Mouse (Mus musculus) ES-E14 (cell line): Measurements from ENCODE around the gene Btnl1. TPM values are rescaled to one million over a fixed set of nuclear protein-coding genes. Genes with fewer than 3 reads are reported as not detected.

Experiments
- DNase-seq: peaks from one replicate; pipeline ENCODE4 v3.0.0-alpha.2; 2013; ENCODE audit warnings: low read depth, low spot score
- H3K27ac ChIP-seq: 2 replicates; pipeline ENCODE4 v1.5.1; 2012; ENCODE audit warnings: low read depth, mild to moderate bottlenecking, low read length, moderate library complexity, mixed read lengths; ENCODE audit not compliant: poor library complexity, insufficient read depth, severe bottlenecking
- H3K36me3 ChIP-seq: 2 replicates; pipeline ENCODE4 v1.6.1; 2012; ENCODE audit warnings: mild to moderate bottlenecking, low read length, moderate library complexity, mixed read lengths; ENCODE audit not compliant: control insufficient read depth, poor library complexity, insufficient read depth, severe bottlenecking
- H3K4me1 ChIP-seq, 2 experiments: fragments of 150-350 bp in 1 of 2; sonication (generic) in 1 of 2; 2 replicates each; pipeline ENCODE4 v1.6.1; 2012; ENCODE audit warnings: low read length in 2 of 2, mild to moderate bottlenecking in 1 of 2, mixed read lengths in 1 of 2; ENCODE audit not compliant: control insufficient read depth in 2 of 2, insufficient read depth in 2 of 2, poor library complexity in 1 of 2
- H3K4me3 ChIP-seq, 2 experiments: fragments of 150-350 bp in 1 of 2; sonication (generic) in 1 of 2; 2 replicates each; pipeline ENCODE4 v1.5.1; 2012; ENCODE audit warnings: low read length in 2 of 2, low read depth in 1 of 2, mild to moderate bottlenecking in 1 of 2, mixed read lengths in 1 of 2; ENCODE audit not compliant: insufficient read depth in 1 of 2, poor library complexity in 1 of 2, severe bottlenecking in 1 of 2
- H3K9ac ChIP-seq: 2 replicates; pipeline ENCODE4 v1.6.1; 2012; ENCODE audit warnings: low read depth, mild to moderate bottlenecking, low read length, mixed read lengths; ENCODE audit not compliant: poor library complexity, insufficient read depth, severe bottlenecking
- H3K9me3 ChIP-seq: fragments of 150-350 bp; sonication (generic); 2 replicates; pipeline ENCODE4 v1.6.1; 2012; ENCODE audit warnings: low read depth, mild to moderate bottlenecking, low read length; ENCODE audit not compliant: control insufficient read depth, insufficient read depth
- CHD2 ChIP-seq: IDR thresholded peaks from 2 replicates; pipeline ENCODE4 v1.6.1; 2014; ENCODE audit warnings: mild to moderate bottlenecking, low read depth, low read length, inconsistent platforms
- HCFC1 ChIP-seq: IDR thresholded peaks from 2 replicates; pipeline ENCODE4 v1.6.1; 2012; ENCODE audit warnings: low read length, inconsistent platforms, borderline replicate concordance; ENCODE audit not compliant: insufficient read depth
- MAFK ChIP-seq: IDR thresholded peaks from 2 replicates; pipeline ENCODE4 v1.6.1; 2014; ENCODE audit warnings: mild to moderate bottlenecking, low read depth, low read length, inconsistent platforms; ENCODE audit not compliant: insufficient read depth
- ZC3H11A ChIP-seq: IDR thresholded peaks from 2 replicates; pipeline ENCODE4 v1.6.1; 2012; ENCODE audit warnings: low read depth, mild to moderate bottlenecking, inconsistent platforms, low read length, borderline replicate concordance
- ZNF384 ChIP-seq: IDR thresholded peaks from 2 replicates; pipeline ENCODE4 v1.6.1; 2012; ENCODE audit warnings: low read depth, low read length, inconsistent platforms
- in situ Hi-C, 2 experiments: fragments of 600-800 bp; cut with MboI; formaldehyde crosslinking; loops; one replicate each; pipeline ENCODE4 v1.15.1; 2025; ENCODE audit warnings: low sequenced_read_pairs in 2 of 2, inconsistent platforms in 1 of 2; ENCODE audit not compliant: unreplicated experiment in 2 of 2
- total RNA-seq: library from RNA; depleted of rRNA; stranded (reverse); fragments of 300-350 nt; gene quantifications from 2 replicates; pipeline ENCODE4 v1.2.3, GENCODE M21; 2012

Btnl1 gene
- total RNA-seq, 1 experiment, result not detected

DNA sequence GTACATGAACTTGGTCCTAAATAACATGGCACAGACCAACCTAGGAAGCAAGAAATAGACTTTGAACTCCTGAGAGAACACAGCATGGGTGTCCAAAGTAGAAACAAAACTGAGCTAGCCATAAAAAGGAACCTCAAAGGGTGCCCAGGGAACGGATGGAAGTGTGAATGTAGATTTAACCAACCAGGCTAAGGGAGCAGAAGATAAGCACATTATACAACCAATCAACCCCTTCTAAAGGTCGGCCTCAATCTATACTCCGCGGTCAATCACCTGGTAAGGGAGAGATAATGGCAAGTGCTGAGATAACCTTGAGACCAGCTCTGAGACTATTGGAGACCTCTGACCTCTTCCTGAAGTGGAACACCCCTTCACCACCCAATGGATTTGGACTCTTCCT, 6.4 kb upstream of the Btnl1 start:
- Histone ChIP-seq H3K9me3 (no peaks in the 10 kb centered on the region), H3K4me1 (no peaks in the 10 kb centered on the region), H3K4me3 (no peak overlapping the region), H3K36me3 (no peaks in the 10 kb centered on the region), H3K9ac (no peak overlapping the region), H3K27ac (no peak overlapping the region)
- no peak for DNase-seq
- in situ Hi-C loops, result no loop called here
- TF ChIP-seq HCFC1 (no peak), CHD2 (no peak), MAFK (no peak), ZC3H11A (no peak), ZNF384 (no peak)

DNA sequence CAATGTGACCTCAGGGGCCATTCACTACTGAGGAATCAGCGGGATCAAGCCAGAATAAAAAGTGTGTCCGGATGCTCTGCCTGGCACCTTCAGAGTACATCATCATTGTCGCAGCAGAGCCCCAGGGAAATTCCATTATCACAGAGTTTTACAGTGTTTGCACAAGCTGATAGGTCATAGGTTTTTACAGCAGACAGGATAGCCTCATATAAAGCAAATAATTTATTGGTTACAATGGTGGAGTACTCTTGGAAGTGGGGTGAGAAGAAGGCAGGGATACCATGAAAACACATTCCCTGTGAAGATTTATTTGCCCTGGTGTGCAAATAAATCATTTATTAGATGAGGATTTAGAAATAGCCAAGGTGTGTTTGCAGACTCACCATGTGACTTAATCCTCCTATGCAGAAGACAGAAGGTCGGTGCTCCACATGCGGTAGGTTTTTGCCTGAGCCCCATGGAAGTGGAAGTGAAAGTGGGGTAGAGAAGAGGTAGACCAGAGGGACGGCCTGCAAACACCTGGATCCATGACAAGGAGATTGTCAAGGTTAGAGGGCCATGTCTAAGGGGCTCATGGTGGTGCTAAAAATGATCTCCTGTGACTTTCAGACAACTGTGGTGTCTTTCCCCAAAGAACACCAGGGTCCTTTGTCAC, 3.8 kb upstream of the Btnl1 start:
- Histone ChIP-seq H3K36me3 (no peaks in the 10 kb centered on the region), H3K4me1 (no peaks in the 10 kb centered on the region), H3K27ac (no peak overlapping the region), H3K4me3 (no peak overlapping the region), H3K9ac (no peak overlapping the region), H3K9me3 (no peaks in the 10 kb centered on the region)
- DNase-seq, result no peak
- in situ Hi-C loops, result no loop called here
- no peak for TF ChIP-seq ZNF384
- no peak for TF ChIP-seq MAFK
- no peak for TF ChIP-seq ZC3H11A
- TF ChIP-seq CHD2, result no peak

DNA sequence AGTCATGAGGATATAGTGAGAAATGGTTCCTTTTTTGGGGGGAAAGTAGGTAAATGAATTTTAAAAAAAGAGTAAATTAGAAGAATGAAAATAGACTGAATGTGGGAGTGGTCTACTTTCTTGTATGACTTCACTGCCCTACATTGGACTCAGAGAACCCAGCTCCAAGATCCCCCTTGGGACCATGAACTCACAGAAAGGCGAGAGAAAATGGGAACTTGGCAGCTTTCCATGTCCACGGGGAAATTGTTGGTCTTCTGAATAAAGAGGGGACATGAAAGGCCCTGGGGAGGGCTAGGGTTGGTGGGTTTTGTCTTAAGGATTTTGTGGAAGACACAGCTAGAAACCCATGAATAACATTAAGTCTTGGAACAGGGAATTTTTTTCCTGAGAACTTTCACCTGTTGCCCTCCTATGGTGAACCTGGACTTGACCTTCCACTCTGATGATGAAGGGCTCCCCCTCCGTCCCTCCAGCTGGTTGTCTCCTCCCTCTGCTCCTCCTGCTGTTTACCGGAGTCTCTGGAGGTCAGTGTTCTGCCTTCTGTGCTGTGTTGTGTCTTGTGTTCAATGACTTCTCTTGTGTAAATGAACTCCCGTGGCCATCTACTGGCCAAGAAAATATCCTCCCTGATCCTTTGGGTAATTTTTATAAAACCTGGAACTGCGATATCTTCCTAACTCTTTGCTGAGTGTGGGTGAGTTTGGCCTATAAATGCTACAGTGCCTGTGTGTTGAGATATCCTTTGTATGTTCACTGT, 698 bp downstream of the Btnl1 start:
- peaks cover 3 to 6% of the 10 kb centered on the region in 2 experiments; a peak in 2 of 4 replicates for H3K4me1 ChIP-seq
- no peak overlapping the region for H3K4me3 ChIP-seq
- H3K27ac ChIP-seq, result no peak overlapping the region
- no peaks in the 10 kb centered on the region for H3K36me3 ChIP-seq
- H3K9ac ChIP-seq, result no peak overlapping the region
- DNase-seq, result no peak
- in situ Hi-C loops, result no loop called here
- TF ChIP-seq CHD2 (no peak), ZNF384 (no peak), ZC3H11A (no peak), MAFK (no peak), HCFC1 (no peak)
- no peaks in the 10 kb centered on the region for H3K9me3 ChIP-seq

DNA sequence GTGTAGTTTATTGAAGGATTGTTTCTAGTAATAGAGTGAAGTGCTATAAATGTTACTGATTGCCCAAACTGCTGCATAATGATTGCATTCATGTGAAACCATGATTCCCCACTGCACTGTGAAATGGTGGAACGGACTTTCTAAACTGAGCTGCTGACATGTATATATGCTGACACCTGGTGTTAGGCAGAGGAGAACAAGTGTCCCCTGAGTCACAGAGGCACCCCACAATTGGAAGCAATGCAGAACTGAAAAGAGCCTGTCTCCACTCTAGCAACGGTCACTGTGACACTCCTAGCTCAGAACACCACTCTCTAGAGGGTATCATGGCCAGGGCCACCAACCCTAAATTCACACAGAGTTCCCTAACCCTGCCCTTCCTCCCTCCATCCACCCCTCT, 1.8 kb downstream of the Btnl1 start:
- Histone ChIP-seq H3K4me1 (peaks cover 3 to 6% of the 10 kb centered on the region in 2 experiments; a peak in 2 of 4 replicates), H3K4me3 (no peak overlapping the region), H3K36me3 (no peaks in the 10 kb centered on the region), H3K27ac (no peak overlapping the region), H3K9ac (no peak overlapping the region), H3K9me3 (no peaks in the 10 kb centered on the region)
- no peak for TF ChIP-seq ZC3H11A
- TF ChIP-seq ZNF384, result no peak
- no peak for TF ChIP-seq MAFK
- DNase-seq, result no peak
- in situ Hi-C loops, result no loop called here
